Mouse (Mus musculus) stomach, embryonic 16.5 days (tissue): ENCODE measurements at regions not wholly inside any gene's neighbourhood (a gene's known extent, or its start where the extent isn't known, plus 50 kb on each side); places are given as distances from the start of the nearest gene placed in this dataset.

ENCODE experiments used
- ATAC-seq: fragments of 200-750 bp; cut with Nextera tagmentation; 2 replicates; pipeline ENCODE4 v1.8.0; 2017; ENCODE audit warnings: moderate number of reproducible peaks, moderate TSS enrichment; ENCODE audit not compliant: insufficient read depth, low FRiP score
- H3K27ac ChIP-seq: fragments of 300-500 bp; sonication (generic); 2 replicates; pipeline ENCODE4 v1.5.1; 2014; ENCODE audit warnings: low read length
- H3K27me3 ChIP-seq: fragments of 300-500 bp; sonication (generic); 2 replicates; pipeline ENCODE4 v1.6.1; 2014; ENCODE audit warnings: low read length, control low read depth, mixed read lengths; ENCODE audit not compliant: control insufficient read depth, insufficient read depth
- H3K36me3 ChIP-seq: fragments of 300-500 bp; sonication (generic); 2 replicates; pipeline ENCODE4 v1.6.1; 2014; ENCODE audit warnings: low read length; ENCODE audit not compliant: control insufficient read depth, insufficient read depth
- H3K4me1 ChIP-seq: fragments of 300-500 bp; sonication (generic); 2 replicates; pipeline ENCODE4 v1.6.1; 2014; ENCODE audit warnings: low read length, control low read depth, mixed read lengths; ENCODE audit not compliant: control insufficient read depth, insufficient read depth
- H3K4me2 ChIP-seq: fragments of 300-500 bp; sonication (generic); 2 replicates; pipeline ENCODE4 v1.6.1; 2014; ENCODE audit warnings: low read depth, low read length, mixed read lengths
- H3K4me3 ChIP-seq: fragments of 300-500 bp; sonication (generic); replicated peaks from 2 replicates; pipeline ENCODE4 v1.5.1; 2014; ENCODE audit warnings: mild to moderate bottlenecking, low read length
- H3K9ac ChIP-seq: fragments of 300-500 bp; sonication (generic); 2 replicates; pipeline ENCODE4 v1.6.1; 2014; ENCODE audit warnings: low read length
- H3K9me3 ChIP-seq: fragments of 300-500 bp; sonication (generic); replicated peaks from 2 replicates; pipeline ENCODE4 v1.6.1; 2016; ENCODE audit warnings: low read length, control low read depth; ENCODE audit not compliant: control insufficient read depth
- WGBS: fragments of 180-500 bp; shearing (Covaris S2); extraction: QIAGEN DNeasy Blood & Tissue Kit; methylation state at CpG from one replicate; pipeline ENCODE4 v1.1.7; 2014; 5-methylcytosine and 5-hydroxymethylcytosine counted together

DNA sequence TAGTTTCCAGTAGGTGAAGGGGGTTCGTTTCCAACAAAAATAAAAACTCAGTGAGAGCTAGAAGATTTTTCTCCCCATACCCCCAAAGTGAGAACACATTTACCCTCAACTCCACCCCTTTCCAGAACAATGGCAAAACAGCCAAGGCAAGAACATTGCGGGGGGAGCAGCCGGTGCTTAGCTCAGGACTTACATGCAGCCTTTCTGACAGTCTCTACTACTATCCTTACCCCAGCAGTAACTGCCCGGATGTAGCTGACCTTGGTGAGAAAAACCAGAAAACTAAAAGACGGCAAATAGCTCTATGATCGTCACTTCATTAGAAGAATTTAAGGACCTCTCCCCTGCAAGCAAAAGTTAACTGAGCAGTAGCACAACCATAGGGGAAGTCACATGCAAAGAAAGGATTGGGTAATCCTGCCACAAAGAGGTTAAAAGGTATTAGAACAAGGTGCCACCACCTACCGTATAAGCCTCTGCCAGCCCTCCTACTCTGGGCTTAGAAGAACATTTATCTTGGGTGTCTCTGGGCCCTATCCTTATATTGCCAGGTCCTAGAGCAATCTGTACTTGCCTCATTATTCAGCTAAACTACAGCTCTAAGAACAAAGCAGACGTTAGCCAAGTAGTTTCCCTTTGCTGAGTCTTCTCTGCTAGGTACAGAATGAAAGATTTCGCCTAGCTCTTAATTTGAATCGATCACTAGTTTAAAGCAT is 119.0 kb downstream of the Psat1 start:
- Histone ChIP-seq H3K4me2 (no peak overlapping the region), H3K9me3 (no peaks in the 10 kb centered on the region), H3K4me3 (no peak overlapping the region), H3K27ac (no peak overlapping the region), H3K4me1 (peaks cover 6% of the 10 kb centered on the region; the same call in 1 of the 2 replicates), H3K36me3 (no peaks in the 10 kb centered on the region), H3K9ac (no peak overlapping the region), H3K27me3 (no peaks in the 10 kb centered on the region)
- ATAC-seq: no peak
- 69% methylated on average over 10 of the region's 10 CpGs for WGBS

DNA sequence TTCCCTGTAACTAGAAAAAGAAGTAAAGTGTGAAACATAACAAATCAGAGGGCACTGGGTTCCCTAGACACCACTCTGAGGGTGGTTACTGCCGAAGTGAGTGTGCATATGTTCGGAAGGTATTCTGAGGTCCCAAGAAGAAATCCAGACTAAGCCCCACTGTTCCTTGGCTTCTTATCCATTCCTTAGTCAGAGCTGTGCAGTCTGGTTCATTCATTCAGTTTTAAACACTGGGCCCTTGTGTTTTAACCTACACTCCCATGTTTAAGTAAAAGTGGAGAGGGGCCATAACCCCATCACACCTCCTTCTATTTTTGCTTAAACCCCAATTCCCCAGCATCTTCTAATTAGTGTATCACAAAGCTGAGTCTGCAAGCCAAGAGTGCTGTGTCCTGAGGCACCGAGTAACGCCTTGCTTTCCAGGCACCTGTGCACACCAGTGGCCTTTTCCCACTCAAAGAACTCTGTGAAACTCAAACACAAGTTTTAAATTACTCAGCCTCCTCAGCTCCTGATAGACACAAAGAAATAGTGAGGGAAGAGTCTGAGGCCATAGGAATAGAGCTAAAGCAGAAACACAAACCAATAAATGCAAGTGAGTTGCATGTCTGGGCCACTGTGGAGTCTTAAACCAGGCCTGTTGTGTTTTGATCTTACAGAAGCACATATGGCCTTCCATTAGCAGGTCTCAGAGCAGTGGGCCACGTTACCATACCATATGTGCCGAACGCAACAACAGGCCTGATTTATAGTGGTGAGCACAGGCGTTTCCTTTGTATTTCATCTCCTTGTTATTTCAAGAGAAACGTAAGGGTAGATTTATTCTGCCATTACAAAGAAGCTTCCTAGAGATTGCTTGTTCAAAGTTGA is 119.8 kb downstream of the Psat1 start:
- ATAC-seq: no peak
- Histone ChIP-seq H3K4me1 (peaks cover 6% of the 10 kb centered on the region; the same call in 1 of the 2 replicates), H3K27ac (no peak overlapping the region), H3K4me2 (no peak overlapping the region), H3K36me3 (no peaks in the 10 kb centered on the region), H3K9ac (no peak overlapping the region), H3K9me3 (no peaks in the 10 kb centered on the region), H3K27me3 (no peaks in the 10 kb centered on the region), H3K4me3 (no peak overlapping the region)
- 75% methylated on average over 9 of the region's 9 CpGs for WGBS

DNA sequence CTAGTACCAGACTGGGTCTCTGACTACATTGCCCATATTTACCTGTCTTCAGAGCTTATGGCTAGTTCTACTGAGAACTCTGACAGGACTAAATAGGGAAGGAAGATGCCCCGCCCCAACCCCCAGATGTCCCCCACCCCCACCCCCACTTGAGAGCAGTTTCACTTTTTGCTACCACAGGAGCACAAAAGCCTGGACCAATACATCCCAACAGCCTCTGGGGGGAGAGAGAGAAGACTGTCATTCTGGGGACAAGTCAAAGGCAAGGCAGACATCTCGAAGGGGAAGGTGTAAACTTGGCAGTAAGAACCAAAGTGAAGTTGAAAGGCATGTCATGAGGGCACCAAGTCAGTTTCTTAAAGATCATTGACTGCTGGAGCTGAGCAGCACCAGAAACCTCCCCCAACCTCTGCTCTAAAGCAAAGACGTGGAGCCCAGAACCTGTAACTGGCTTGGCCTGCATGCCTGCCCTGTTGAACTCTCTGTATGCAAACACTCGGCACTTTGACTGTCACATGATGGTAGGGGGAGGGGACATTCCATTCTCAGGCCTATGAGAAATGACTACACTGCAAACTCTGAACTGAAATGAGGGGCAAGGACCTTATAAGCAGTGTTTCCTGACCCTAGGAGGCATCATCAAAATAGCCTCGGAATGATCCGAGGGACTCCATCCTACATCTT is 123.3 kb downstream of the Psat1 start:
- no peaks in the 10 kb centered on the region for H3K27me3 ChIP-seq
- 61% methylated on average over 6 of the region's 6 CpGs for WGBS
- H3K36me3 ChIP-seq: no peaks in the 10 kb centered on the region
- H3K27ac ChIP-seq: no peak overlapping the region
- H3K9me3 ChIP-seq: no peaks in the 10 kb centered on the region
- H3K9ac ChIP-seq: no peak overlapping the region
- H3K4me1 ChIP-seq: no peaks in the 10 kb centered on the region
- no peak for ATAC-seq
- H3K4me3 ChIP-seq: no peak overlapping the region
- H3K4me2 ChIP-seq: no peak overlapping the region

DNA sequence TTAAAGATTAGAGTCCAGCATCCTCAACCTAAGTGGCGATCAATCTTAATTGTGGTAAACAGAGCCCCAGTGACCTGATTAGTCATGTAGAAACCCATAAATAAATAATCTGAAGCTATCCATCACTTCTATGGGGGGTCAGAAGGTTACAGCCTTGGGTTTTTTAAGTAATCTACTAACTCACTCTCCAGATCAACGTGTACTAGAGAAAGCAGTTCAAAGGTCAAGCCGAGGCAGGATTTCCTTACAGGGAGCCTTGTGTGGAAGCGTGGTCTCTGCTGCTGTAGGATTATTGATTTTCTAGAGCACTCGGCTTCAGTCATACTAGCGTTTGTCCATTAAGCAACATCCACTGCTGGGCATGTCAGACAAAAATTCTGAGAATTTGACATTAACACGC is 127.1 kb downstream of the Psat1 start:
- no peak for ATAC-seq
- Histone ChIP-seq H3K36me3 (no peaks in the 10 kb centered on the region), H3K9me3 (no peaks in the 10 kb centered on the region), H3K4me1 (no peaks in the 10 kb centered on the region), H3K4me2 (no peak overlapping the region), H3K27me3 (no peaks in the 10 kb centered on the region), H3K27ac (no peak overlapping the region), H3K4me3 (no peak overlapping the region), H3K9ac (no peak overlapping the region)
- 16% methylated on average over 7 of the region's 7 CpGs for WGBS

GRCm38 (mm10) chr19:15815166-15815565 is 132.0 kb downstream of the Psat1 start:
- Histone ChIP-seq H3K4me1 (no peaks in the 10 kb centered on the region), H3K36me3 (no peaks in the 10 kb centered on the region), H3K9ac (no peak overlapping the region), H3K4me2 (no peak overlapping the region), H3K9me3 (no peaks in the 10 kb centered on the region), H3K27me3 (no peaks in the 10 kb centered on the region), H3K4me3 (no peak overlapping the region), H3K27ac (no peak overlapping the region)
- ATAC-seq: no peak
- 74% methylated on average over 6 of the region's 6 CpGs for WGBS

DNA sequence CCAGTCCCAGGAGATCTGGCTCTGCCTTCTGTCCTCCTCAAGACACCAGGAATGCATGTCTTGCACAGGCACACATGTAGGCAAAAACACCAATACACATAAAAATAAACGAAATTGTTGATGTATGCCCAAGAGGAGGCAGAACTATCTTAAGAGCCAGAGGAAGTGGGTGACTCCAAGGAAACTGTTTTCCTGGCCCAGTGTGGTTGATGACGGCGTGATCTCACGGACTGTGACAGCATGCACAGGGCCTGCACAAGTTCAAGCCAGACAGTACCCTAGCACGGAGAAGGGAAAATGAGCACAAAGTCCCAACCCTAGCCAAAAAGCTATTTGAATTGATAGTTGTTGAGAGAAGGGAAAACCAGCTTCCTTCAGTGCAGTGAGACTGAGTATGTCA is 138.1 kb downstream of the Psat1 start:
- Histone ChIP-seq H3K9me3 (no peaks in the 10 kb centered on the region), H3K27ac (no peak overlapping the region), H3K36me3 (no peaks in the 10 kb centered on the region), H3K4me2 (no peak overlapping the region), H3K4me3 (no peak overlapping the region), H3K9ac (no peak overlapping the region), H3K27me3 (no peaks in the 10 kb centered on the region; the same call in 1 of the 2 replicates), H3K4me1 (no peaks in the 10 kb centered on the region)
- 85% methylated on average over 5 of the region's 5 CpGs for WGBS
- no peak for ATAC-seq

DNA sequence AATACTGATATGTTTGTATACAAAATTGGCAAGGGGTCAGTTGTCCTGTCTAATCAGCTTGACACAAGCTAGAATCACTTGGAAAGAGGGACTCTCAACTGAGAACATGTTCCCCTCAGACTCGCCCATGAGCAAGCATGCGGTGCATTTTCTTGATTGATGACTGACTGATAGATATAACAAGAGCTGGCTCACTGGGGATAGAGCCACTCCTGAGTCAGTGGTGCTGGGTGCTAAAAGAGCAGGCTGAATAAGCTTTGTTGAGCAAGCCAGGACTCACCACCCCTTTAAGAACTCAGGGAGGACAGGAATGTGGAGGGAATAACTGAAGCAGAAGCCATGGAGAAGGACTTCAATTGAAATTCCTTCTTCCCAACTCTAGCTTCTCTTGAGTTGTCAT is 139.5 kb downstream of the Psat1 start:
- no peaks in the 10 kb centered on the region for H3K4me1 ChIP-seq
- peaks cover 3% of the 10 kb centered on the region for H3K27me3 ChIP-seq
- no peak overlapping the region for H3K4me3 ChIP-seq
- H3K36me3 ChIP-seq: no peaks in the 10 kb centered on the region
- 67% methylated on average over 2 of the region's 2 CpGs for WGBS
- no peak overlapping the region for H3K9ac ChIP-seq
- no peak overlapping the region for H3K27ac ChIP-seq
- no peak overlapping the region for H3K4me2 ChIP-seq
- no peak for ATAC-seq
- no peaks in the 10 kb centered on the region for H3K9me3 ChIP-seq

DNA sequence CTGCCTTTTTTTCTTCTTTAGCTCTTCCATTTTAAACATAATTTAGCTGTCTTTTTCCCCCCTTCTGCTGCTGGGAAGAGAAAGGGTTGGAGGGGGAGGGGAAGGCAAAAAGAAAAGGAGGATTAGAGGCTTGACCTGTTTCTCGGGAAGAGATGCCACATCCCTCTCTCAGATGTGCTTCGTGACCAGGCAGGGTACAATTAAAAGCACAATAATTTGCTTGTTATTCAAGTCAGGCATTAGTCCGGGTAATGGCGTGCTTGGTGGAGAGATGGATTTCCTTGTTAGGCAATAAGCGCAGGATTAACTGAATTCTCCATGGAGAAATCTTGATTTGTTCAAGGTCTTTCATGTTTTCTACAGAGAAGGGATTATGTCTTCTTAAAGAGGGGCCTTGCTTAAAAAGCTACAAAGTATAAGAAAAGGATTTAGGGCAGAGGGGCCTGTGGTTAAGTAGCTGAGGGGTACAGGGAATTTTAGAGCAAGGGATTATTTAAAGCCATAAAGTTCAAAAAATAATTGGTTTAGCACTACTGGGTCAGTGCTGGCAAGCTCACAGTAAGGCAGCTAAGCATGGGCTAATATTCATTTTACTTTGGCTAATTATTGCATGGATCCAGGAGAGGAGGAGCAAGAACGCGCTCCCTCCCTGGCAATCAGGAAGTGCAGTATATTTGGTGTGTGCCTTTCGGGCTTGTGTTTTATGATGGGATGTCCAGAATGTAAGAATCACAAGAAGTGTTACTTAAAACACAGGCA is 143.8 kb downstream of the Psat1 start:
- H3K9me3 ChIP-seq: no peaks in the 10 kb centered on the region
- 0 out of 2 replicates have a peak, but pooled peaks cover 5% of the 10 kb centered on the region for H3K4me1 ChIP-seq
- H3K4me3 ChIP-seq: no peak overlapping the region
- no peak overlapping the region for H3K4me2 ChIP-seq
- H3K27me3 ChIP-seq: peaks cover 3% of the 10 kb centered on the region
- WGBS: 58% methylated on average over 8 of the region's 8 CpGs
- no peak for ATAC-seq
- H3K27ac ChIP-seq: no peak overlapping the region
- H3K9ac ChIP-seq: no peak overlapping the region
- H3K36me3 ChIP-seq: no peaks in the 10 kb centered on the region
